In genomic region chr4:46339584-46339983, GRCm38 (mm10) we compare ENCODE assay signal across 18 mouse cellular contexts. TPM values are rescaled to one million over a fixed set of nuclear protein-coding genes. Genes with fewer than 3 reads are reported as not detected.
A peak's percentile ranks its signal among the peaks of the same experiment; 100 is the strongest.
DNase-seq lines count a peak whose midpoint lies in the region; ATAC-seq lines count a peak whose summit lies in the region.
"Had no signal": no experiment of that assay in that cellular context is flagged by ENCODE, and none has a peak within 500 bp of the region (broad histone marks: within the 10 kb centered on the region; RNA-seq: fewer than 3 reads in every experiment).

No protein-coding gene starts in this region.

- DNase-seq in adrenal gland, adult 2 months, result peak; percentile 43
- no peak for DNase-seq in adrenal gland, adult 18-20 months (ENCODE audit: low spot score in 2 of 2)
- DNase-seq in heart, postnatal 36 days, result no peak
- peak; percentile 7 for DNase-seq in urinary bladder, postnatal 14 days (ENCODE audit: low spot score)
- no peak for DNase-seq in urinary bladder, adult 18-20 months (ENCODE audit: low spot score in 2 of 2)
- DNase-seq in frontal cortex, postnatal 25 days (ENCODE audit: low spot score in 2 of 2), result no peak
- DNase-seq in spleen, postnatal 10 days (ENCODE audit: low spot score in 2 of 2), result no peak

- H3K36me3 ChIP-seq in heart, embryonic 12.5 days, result no peaks in the 10 kb centered on the region
- H3K36me3 ChIP-seq: embryonic facial prominence, embryonic 12.5 days; heart, embryonic 15.5 days; liver, embryonic 15.5 days had no signal

- peaks cover 24% of the 10 kb centered on the region for H3K4me1 ChIP-seq in heart, embryonic 12.5 days (replicated peaks)

- no peak for ATAC-seq in heart, embryonic 12.5 days (ENCODE audit: insufficient number of reproducible peaks, low FRiP score)
- ATAC-seq: inflammation-experienced regulatory T-cells, adult 6 months had no signal

- peak overlapping the region; percentile 32; the same call in 1 of the 2 replicates for H3K4me2 ChIP-seq in heart, embryonic 12.5 days
- H3K4me2 ChIP-seq: embryonic facial prominence, embryonic 12.5 days; heart, embryonic 15.5 days; liver, embryonic 15.5 days had no signal

- intact Hi-C loops in heart, postnatal 36 days (cut with DNase I), result no loop called here

- no peak overlapping the region for H3K4me3 ChIP-seq in heart, embryonic 12.5 days
- H3K4me3 ChIP-seq: embryonic facial prominence, embryonic 12.5 days; heart, embryonic 15.5 days; layer of hippocampus, adult 2 months; liver, embryonic 15.5 days had no signal

- 2% methylated on average over 26 of the region's 26 CpGs for WGBS in heart, embryonic 12.5 days

- no peak overlapping the region for H3K9ac ChIP-seq in heart, embryonic 12.5 days
- H3K9ac ChIP-seq: embryonic facial prominence, embryonic 12.5 days; heart, embryonic 15.5 days; liver, embryonic 15.5 days had no signal

- peaks cover 87% of the 10 kb centered on the region for H3K27me3 ChIP-seq in heart, embryonic 12.5 days (replicated peaks)

- no peak overlapping the region for H3K27ac ChIP-seq in heart, embryonic 12.5 days (ENCODE audit: poor library complexity, severe bottlenecking)
- H3K27ac ChIP-seq: embryonic facial prominence, embryonic 12.5 days; heart, embryonic 15.5 days; layer of hippocampus, adult 2 months; liver, embryonic 15.5 days had no signal

- H3K9me3 ChIP-seq in heart, embryonic 12.5 days (replicated peaks), result no peaks in the 10 kb centered on the region
- H3K9me3 ChIP-seq: embryonic facial prominence, embryonic 12.5 days; heart, embryonic 15.5 days; liver, embryonic 15.5 days had no signal

RNA-seq across cellular contexts. Expression of gene Foxe1, which starts 3.8 kb away (rescaled TPM):
- total RNA-seq in adrenal gland, adult 2 months (2021), result not detected
- 0.42 and 0.44 TPM in 2 replicates for polyA plus RNA-seq in adrenal gland, adult 2 months (2012; rRNA removed)
- total RNA-seq in adrenal gland, adult 18-20 months (2021), result not detected
- not detected in 2 replicates for polyA plus RNA-seq in heart, embryonic 12.5 days (2016; fragmentation: Nextera tagmentation; extraction: Ambion mirVana)
- not detected for total RNA-seq in heart, postnatal 36 days (2021)
- total RNA-seq: layer of hippocampus, adult 2 months; left cerebral cortex, postnatal 25 days; megakaryocyte-erythroid progenitor cell, adult 5-6 weeks had no signal
- polyA plus RNA-seq: frontal cortex, adult 2 months; heart, embryonic 15.5 days; inflammation-experienced regulatory T-cells, adult 6 months; liver, embryonic 15.5 days; neural tube, embryonic 14.5 days; small intestine, adult 2 months had no signal

RNA-seq across cellular contexts. Expression of gene Trmo, which starts 49.7 kb away (rescaled TPM):
- 1 to 10 TPM; 4.8 to 7.1 TPM for total RNA-seq in adrenal gland, adult 2 months (2021)
- polyA plus RNA-seq in adrenal gland, adult 2 months (2012; rRNA removed), result 2.5 and 4.3 TPM in 2 replicates
- total RNA-seq in adrenal gland, adult 18-20 months (2021), result 1 to 10 TPM; 5.5 to 6.6 TPM
- 8.3 and 8.7 TPM in 2 replicates for polyA plus RNA-seq in heart, embryonic 12.5 days (2016; fragmentation: Nextera tagmentation; extraction: Ambion mirVana)
- 1 to 10 TPM; 3.4 to 4.2 TPM for total RNA-seq in heart, postnatal 36 days (2021)

Comparison
In these comparisons a context has a peak if more than half of its experiments do, and no peak if none do; other contexts are left out.
1. DNase-seq: peak in adrenal gland, adult 2 months (single experiment) and urinary bladder, postnatal 14 days (single experiment); none in adrenal gland, adult 18-20 months (0 of 2), heart, postnatal 36 days (0 of 2), urinary bladder, adult 18-20 months (0 of 2), frontal cortex, postnatal 25 days (0 of 2) and spleen, postnatal 10 days (0 of 2).